Mouse (Mus musculus) embryo, embryonic 9.5 days (tissue): ENCODE measurements around the gene Efcab2.

Experiments used
- DNase-seq: peaks from one replicate; pipeline ENCODE4 v3.0.0-alpha.2; 2017; ENCODE audit errors: extremely low spot score

The Efcab2 gene

GRCm38 (mm10) chr1:178485138-178485867, 79.4 kb downstream of the Efcab2 start:
- no peak for DNase-seq

- DNase-seq, result no peak
Measured at GRCm38 (mm10) chr1:178485868-178486220, 80.0 kb downstream of the Efcab2 start.

- DNase-seq, result no peak
Measured at GRCm38 (mm10) chr1:178486828-178487227, 80.9 kb downstream of the Efcab2 start.

GRCm38 (mm10) chr1:178489127-178489526, 83.2 kb downstream of the Efcab2 start:
- DNase-seq, result no peak

- DNase-seq, result no peak
Measured at GRCm38 (mm10) chr1:178491733-178492132, 85.8 kb downstream of the Efcab2 start.

GRCm38 (mm10) chr1:178492493-178492892, 86.6 kb downstream of the Efcab2 start:
- DNase-seq, result no peak

- DNase-seq, result no peak
Measured at GRCm38 (mm10) chr1:178496186-178496585, 90.3 kb downstream of the Efcab2 start.

- DNase-seq, result no peak
Measured at GRCm38 (mm10) chr1:178496841-178497240, 91.0 kb downstream of the Efcab2 start.

- DNase-seq, result no peak
Measured at GRCm38 (mm10) chr1:178506938-178507337, 101.1 kb downstream of the Efcab2 start.

- no peak for DNase-seq
Measured at GRCm38 (mm10) chr1:178512323-178513031, 106.6 kb downstream of the Efcab2 start.

GRCm38 (mm10) chr1:178513954-178514353, 108.1 kb downstream of the Efcab2 start:
- DNase-seq, result no peak

- no peak for DNase-seq
Measured at GRCm38 (mm10) chr1:178515839-178516238, 110.0 kb downstream of the Efcab2 start.

GRCm38 (mm10) chr1:178522389-178522788, 116.5 kb downstream of the Efcab2 start:
- DNase-seq, result no peak

- DNase-seq, result no peak
Measured at GRCm38 (mm10) chr1:178523152-178523551, 117.3 kb downstream of the Efcab2 start.

GRCm38 (mm10) chr1:178527185-178527546, 121.3 kb downstream of the Efcab2 start:
- DNase-seq, result peak; percentile 88

GRCm38 (mm10) chr1:178527547-178528361, 121.9 kb downstream of the Efcab2 start:
- peak; percentile 57 for DNase-seq

GRCm38 (mm10) chr1:178528431-178529351, 122.8 kb downstream of the Efcab2 start, which contains the start of gene Kif26b:
TSS of gene Kif26b (plus strand) at chr1:178529125.
- DNase-seq, result peak; percentile 76

- DNase-seq, result peak; percentile 66
Measured at GRCm38 (mm10) chr1:178529512-178530300, 123.8 kb downstream of the Efcab2 start.

- DNase-seq, result peak; percentile 89
Measured at GRCm38 (mm10) chr1:178530301-178531078, 124.6 kb downstream of the Efcab2 start.
